In genomic region chr17:7221310-7221709, GRCm38 (mm10) we compare ENCODE assay signal across 18 mouse cellular contexts.
"Had no signal": no experiment of that assay in that cellular context is flagged by ENCODE, and none has a peak within 500 bp of the region (broad histone marks: within the 10 kb centered on the region; RNA-seq: fewer than 3 reads in every experiment).

No protein-coding gene starts in this region.

- H3K4me3 ChIP-seq: limb, embryonic 13.5 days; liver, embryonic 13.5 days; midbrain, embryonic 12.5 days; midbrain, embryonic 15.5 days; myocyte; neural tube, embryonic 13.5 days had no signal

- H3K4me1 ChIP-seq: liver, embryonic 13.5 days had no signal

- H3K36me3 ChIP-seq: limb, embryonic 13.5 days; liver, embryonic 13.5 days; midbrain, embryonic 12.5 days; midbrain, embryonic 15.5 days; neural tube, embryonic 13.5 days had no signal

- H3K27ac ChIP-seq: limb, embryonic 13.5 days; liver, embryonic 13.5 days; midbrain, embryonic 12.5 days; midbrain, embryonic 15.5 days; stomach, postnatal 0 days had no signal

- DNase-seq: kidney, adult 9 months; kidney, postnatal 14 days; kidney, postnatal 4 days; left cerebral cortex, postnatal 4 days; liver, embryonic 13.5 days; lung, adult 2 months; lung, postnatal 14 days; retina, postnatal 1 day; right cerebral cortex, postnatal 4 days; thymus, adult 2 months; thymus, postnatal 14 days; thymus, postnatal 4 days had no signal

- ATAC-seq: midbrain, embryonic 15.5 days had no signal

- H3K9ac ChIP-seq: limb, embryonic 13.5 days; liver, embryonic 13.5 days; midbrain, embryonic 12.5 days; midbrain, embryonic 15.5 days; neural tube, embryonic 13.5 days had no signal

- H3K9me3 ChIP-seq: liver, embryonic 13.5 days; midbrain, embryonic 12.5 days; midbrain, embryonic 15.5 days; neural tube, embryonic 13.5 days had no signal

- H3K27me3 ChIP-seq: limb, embryonic 13.5 days; liver, embryonic 13.5 days; midbrain, embryonic 12.5 days; midbrain, embryonic 15.5 days; neural tube, embryonic 13.5 days had no signal

- H3K4me2 ChIP-seq: limb, embryonic 13.5 days; liver, embryonic 13.5 days; midbrain, embryonic 12.5 days; midbrain, embryonic 15.5 days; neural tube, embryonic 13.5 days had no signal
